Mouse (Mus musculus) MEL (cell line): Measurements from ENCODE around the gene Akap13. TPM values are rescaled to one million over a fixed set of nuclear protein-coding genes. Genes with fewer than 3 reads are reported as not detected.

Source experiments
- DNase-seq: peaks from one replicate; pipeline ENCODE4 v3.0.0; 2011; ENCODE audit warnings: low read depth, low spot score
- H3K27ac ChIP-seq: 2 replicates; pipeline ENCODE4 v1.5.1; 2012; ENCODE audit warnings: low read depth, mild to moderate bottlenecking, control low read depth, low read length, moderate library complexity; ENCODE audit not compliant: control insufficient read depth
- H3K27me3 ChIP-seq, 2 experiments: fragments of 150-350 bp in 1 of 2; sonication (generic) in 1 of 2; 2 replicates each; pipeline ENCODE4 v1.6.1; 2012; ENCODE audit warnings: low read length in 2 of 2, mild to moderate bottlenecking in 2 of 2, improper control_type of control experiment in 1 of 2, moderate library complexity in 1 of 2; ENCODE audit not compliant: insufficient read depth in 2 of 2, control insufficient read depth in 1 of 2
- H3K36me3 ChIP-seq, 2 experiments: 2 replicates each; pipeline ENCODE4 v1.6.1; 2012 to 2014; ENCODE audit warnings: low read length in 2 of 2, improper control_type of control experiment in 1 of 2, inconsistent platforms in 1 of 2, mild to moderate bottlenecking in 1 of 2; ENCODE audit not compliant: insufficient read depth in 2 of 2, control insufficient read depth in 1 of 2
- H3K4me1 ChIP-seq, 2 experiments: fragments of 150-350 bp in 1 of 2; sonication (generic) in 1 of 2; 2 replicates each; pipeline ENCODE4 v1.6.1; 2012; ENCODE audit warnings: low read length in 2 of 2, improper control_type of control experiment in 1 of 2, mild to moderate bottlenecking in 1 of 2; ENCODE audit not compliant: insufficient read depth in 2 of 2, control insufficient read depth in 1 of 2
- H3K4me3 ChIP-seq, 2 experiments: fragments of 150-350 bp in 1 of 2; sonication (generic) in 1 of 2; 2 replicates each; pipeline ENCODE4 v1.5.1; 2012; ENCODE audit warnings: low read depth in 2 of 2, low read length in 2 of 2, mild to moderate bottlenecking in 2 of 2, moderate library complexity in 2 of 2, control low read depth in 1 of 2, improper control_type of control experiment in 1 of 2; ENCODE audit not compliant: control insufficient read depth in 1 of 2, insufficient read depth in 1 of 2
- H3K79me2 ChIP-seq: 2 replicates; pipeline ENCODE4 v1.6.1; 2012; ENCODE audit warnings: mild to moderate bottlenecking, low read length, moderate library complexity; ENCODE audit not compliant: control insufficient read depth, poor library complexity, insufficient read depth
- H3K9ac ChIP-seq: 2 replicates; pipeline ENCODE4 v1.6.1; 2012; ENCODE audit warnings: low read depth, mild to moderate bottlenecking, control low read depth, low read length, moderate library complexity; ENCODE audit not compliant: control insufficient read depth, poor library complexity, severe bottlenecking
- H3K9me3 ChIP-seq: fragments of 150-350 bp; sonication (generic); replicated peaks from 2 replicates; pipeline ENCODE4 v1.6.1; 2012; ENCODE audit warnings: mild to moderate bottlenecking, low read length, improper control_type of control experiment, moderate library complexity; ENCODE audit not compliant: insufficient read depth
- CHD1 ChIP-seq: IDR thresholded peaks from 2 replicates; pipeline ENCODE4 v1.6.1; 2012; ENCODE audit warnings: low read depth, mild to moderate bottlenecking, inconsistent platforms, low read length, improper control_type of control experiment
- CTCF ChIP-seq, 3 experiments: IDR thresholded peaks in 2 of 3; conservative IDR thresholded peaks in 1 of 3; 2 replicates each; pipeline ENCODE4 v1.5.1; 2011 to 2012; ENCODE audit warnings: low read length in 3 of 3, low read depth in 2 of 3, mild to moderate bottlenecking in 2 of 3, improper control_type of control experiment in 1 of 3, inconsistent platforms in 1 of 3, mixed read lengths in 1 of 3, moderate library complexity in 1 of 3; ENCODE audit not compliant: control insufficient read depth in 1 of 3, insufficient read depth in 1 of 3, poor library complexity in 1 of 3, severe bottlenecking in 1 of 3
- E2F4 ChIP-seq: IDR thresholded peaks from 2 replicates; pipeline ENCODE4 v1.6.1; 2011; ENCODE audit warnings: low read depth, low read length, improper control_type of control experiment, borderline replicate concordance
- EP300 ChIP-seq, 2 experiments: IDR thresholded peaks; 2 replicates each; pipeline ENCODE4 v1.6.1; 2011; ENCODE audit warnings: improper control_type of control experiment in 2 of 2, low read length in 2 of 2, low read depth in 1 of 2, mild to moderate bottlenecking in 1 of 2
- ETS1 ChIP-seq: IDR thresholded peaks from 2 replicates; pipeline ENCODE4 v1.6.1; 2012; ENCODE audit warnings: low read depth, mild to moderate bottlenecking, inconsistent platforms, low read length, improper control_type of control experiment, moderate library complexity
- JUND ChIP-seq: IDR thresholded peaks from 2 replicates; pipeline ENCODE4 v1.6.1; 2011; ENCODE audit warnings: low read depth, mild to moderate bottlenecking, improper control_type of control experiment, low read length
- KAT2A ChIP-seq: conservative IDR thresholded peaks from 2 replicates; pipeline ENCODE4 v1.6.1; 2012; ENCODE audit warnings: low read depth, low read length, improper control_type of control experiment, inconsistent platforms
- MAFK ChIP-seq: IDR thresholded peaks from 2 replicates; pipeline ENCODE4 v1.6.1; 2011; ENCODE audit warnings: low read depth, mild to moderate bottlenecking, low read length, improper control_type of control experiment, borderline replicate concordance
- MAX ChIP-seq: IDR thresholded peaks from 2 replicates; pipeline ENCODE4 v1.6.1; 2011; ENCODE audit warnings: low read length, improper control_type of control experiment
- MAZ ChIP-seq: IDR thresholded peaks from 2 replicates; pipeline ENCODE4 v1.6.1; 2012; ENCODE audit warnings: low read depth, mild to moderate bottlenecking, inconsistent platforms, low read length, improper control_type of control experiment
- MEF2A ChIP-seq: IDR thresholded peaks from 2 replicates; pipeline ENCODE4 v1.6.1; 2014; ENCODE audit warnings: low read depth, mild to moderate bottlenecking, inconsistent platforms, low read length, improper control_type of control experiment; ENCODE audit not compliant: poor library complexity, insufficient replicate concordance, severe bottlenecking; ENCODE audit errors: extremely low read depth
- MXI1 ChIP-seq: IDR thresholded peaks from 2 replicates; pipeline ENCODE4 v1.6.1; 2011; ENCODE audit warnings: mild to moderate bottlenecking, low read depth, low read length, improper control_type of control experiment
- MYB ChIP-seq: IDR thresholded peaks from 2 replicates; pipeline ENCODE4 v1.6.1; 2011; ENCODE audit warnings: mild to moderate bottlenecking, low read depth, low read length, improper control_type of control experiment
- NELFE ChIP-seq: IDR thresholded peaks from 2 replicates; pipeline ENCODE4 v1.6.1; 2011; ENCODE audit warnings: low read depth, low read length, improper control_type of control experiment
- NRF1 ChIP-seq: IDR thresholded peaks from 2 replicates; pipeline ENCODE4 v1.6.1; 2014; ENCODE audit warnings: low read depth, mild to moderate bottlenecking, inconsistent platforms, low read length, improper control_type of control experiment, moderate library complexity; ENCODE audit not compliant: poor library complexity, insufficient read depth, severe bottlenecking
- POLR2AphosphoS2 ChIP-seq: IDR thresholded peaks from 2 replicates; pipeline ENCODE4 v1.6.1; 2011; ENCODE audit warnings: low read length, improper control_type of control experiment
- POLR2AphosphoS5 ChIP-seq: IDR thresholded peaks from 2 replicates; pipeline ENCODE4 v1.6.1; 2012; ENCODE audit warnings: low read depth, borderline replicate concordance, mild to moderate bottlenecking, inconsistent platforms, low read length, moderate library complexity, mixed read lengths
- RAD21 ChIP-seq: IDR thresholded peaks from 2 replicates; pipeline ENCODE4 v1.6.1; 2011; ENCODE audit warnings: mild to moderate bottlenecking, low read depth, low read length, improper control_type of control experiment
- SMC3 ChIP-seq: IDR thresholded peaks from 2 replicates; pipeline ENCODE4 v1.6.1; 2011; ENCODE audit warnings: low read depth, low read length, improper control_type of control experiment
- TBP ChIP-seq: IDR thresholded peaks from 2 replicates; pipeline ENCODE4 v1.8.0; 2011; ENCODE audit warnings: low read depth, low read length, improper control_type of control experiment
- UBTF ChIP-seq: IDR thresholded peaks from 2 replicates; pipeline ENCODE4 v1.6.1; 2012; ENCODE audit warnings: low read depth, mild to moderate bottlenecking, inconsistent platforms, low read length, improper control_type of control experiment, moderate library complexity, borderline replicate concordance; ENCODE audit not compliant: insufficient read depth
- USF2 ChIP-seq, 2 experiments: IDR thresholded peaks; 2 replicates each; pipeline ENCODE4 v1.6.1; 2011 to 2012; ENCODE audit warnings: improper control_type of control experiment in 2 of 2, low read length in 2 of 2, borderline replicate concordance in 1 of 2, inconsistent platforms in 1 of 2, low read depth in 1 of 2, mild to moderate bottlenecking in 1 of 2; ENCODE audit not compliant: insufficient read depth in 1 of 2
- polyA plus RNA-seq, 2 experiments: library from polyadenylated mRNA; stranded (reverse) in 1 of 2; unstranded in 1 of 2; fragments of >175 nt in 1 of 2; fragments of >200 nt in 1 of 2; gene quantifications; 2 replicates each; pipeline versions ENCODE4 v1.2.1 to v1.2.4; 2012; ENCODE audit warnings: low replicate concordance in 2 of 2, low read depth in 1 of 2; ENCODE audit not compliant: insufficient read length in 2 of 2, insufficient read depth in 1 of 2, missing spikeins in 1 of 2
- total RNA-seq: library from RNA; depleted of rRNA; stranded (reverse); fragments of 300-350 nt; gene quantifications from 2 replicates; pipeline ENCODE4 v1.2.3, GENCODE M21; 2012

The Akap13 gene
- total and polyA plus RNA-seq, 3 experiments: 4.1 to 4.5 TPM; not detected in 1

DNA sequence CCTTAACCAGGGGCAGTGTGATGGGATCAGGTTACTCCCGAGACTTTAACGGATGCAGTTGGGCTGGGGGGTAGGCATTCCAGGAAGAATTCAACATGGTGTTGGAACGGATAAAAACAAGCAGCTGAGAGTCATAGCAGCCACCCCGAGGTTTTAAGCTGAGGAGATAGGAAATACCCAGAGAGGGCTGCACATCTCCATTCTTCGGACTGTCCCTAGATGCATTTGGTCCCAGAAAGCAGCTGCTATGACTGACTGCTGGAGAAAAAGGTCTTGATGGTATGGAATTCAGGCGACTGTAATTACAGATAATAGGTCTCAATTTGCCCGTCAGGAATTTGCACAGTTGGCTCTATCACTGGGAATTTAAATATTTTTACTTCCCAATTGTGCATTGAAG lies 31.2 kb upstream of the Akap13 start:
- Histone ChIP-seq H3K27ac (no peak overlapping the region), H3K9me3 (no peaks in the 10 kb centered on the region), H3K4me3 (no peak overlapping the region)
- no peak for DNase-seq
- TF ChIP-seq ETS1 (no peak), UBTF (no peak), CTCF (IDR thresholded peaks at IDR 0.05 in 2 of 3, conservative IDR thresholded peaks at IDR 0.05 in 1 of 3; ENCODE audit: control insufficient read depth in 1 of 3, insufficient read depth in 1 of 3, low read depth in 2 of 3, low read length in 3 of 3, poor library complexity in 1 of 3, severe bottlenecking in 1 of 3) (no peak), EP300 (IDR thresholded peaks at IDR 0.05; ENCODE audit: low read depth in 1 of 2, low read length in 2 of 2) (no peak), USF2 (IDR thresholded peaks at IDR 0.05; ENCODE audit: borderline replicate concordance in 1 of 2, insufficient read depth in 1 of 2, low read depth in 1 of 2, low read length in 2 of 2) (no peak)
- TF ChIP-seq, all 39 proteins: peak for 0
- H3K36me3 ChIP-seq: no peaks in the 10 kb centered on the region
- H3K4me1 ChIP-seq: no peaks in the 10 kb centered on the region
- peaks cover 12 to 16% of the 10 kb centered on the region in 2 experiments for H3K27me3 ChIP-seq
- H3K79me2 ChIP-seq: no peaks in the 10 kb centered on the region
- H3K9ac ChIP-seq: no peak overlapping the region

DNA sequence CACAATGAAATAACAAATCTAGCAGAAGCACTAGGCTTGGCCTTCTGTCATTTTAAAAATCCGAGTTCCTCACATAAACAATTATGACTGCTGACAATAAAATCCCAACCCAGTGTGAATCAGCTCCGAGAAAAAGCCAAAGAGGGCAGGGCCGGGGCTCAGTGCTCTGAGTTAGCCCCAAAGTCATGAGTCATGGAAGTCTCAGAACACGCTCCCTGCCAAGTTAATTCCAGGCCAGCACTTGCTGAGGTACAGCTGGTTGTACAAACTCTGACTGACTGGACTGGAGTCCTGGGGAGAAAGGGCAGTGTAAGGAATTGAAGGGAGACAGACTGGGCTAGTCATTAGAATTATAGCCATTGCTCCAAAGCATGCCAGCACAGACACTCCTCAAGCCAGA lies 28.0 kb upstream of the Akap13 start:
- Histone ChIP-seq H3K36me3 (no peaks in the 10 kb centered on the region), H3K4me1 (no peaks in the 10 kb centered on the region), H3K27me3 (peaks cover 28 to 32% of the 10 kb centered on the region in 2 experiments), H3K27ac (no peak overlapping the region), H3K9ac (no peak overlapping the region), H3K9me3 (no peaks in the 10 kb centered on the region), H3K79me2 (no peaks in the 10 kb centered on the region), H3K4me3 (no peak overlapping the region)
- DNase-seq: no peak
- no peak for TF ChIP-seq POLR2AphosphoS5
- TF ChIP-seq MAX: no peak
- no peak for TF ChIP-seq KAT2A
- no peak for TF ChIP-seq MAZ
- TF ChIP-seq E2F4: no peak
- TF ChIP-seq MXI1: no peak
- no peak for TF ChIP-seq EP300 (IDR thresholded peaks at IDR 0.05; ENCODE audit: low read depth in 1 of 2, low read length in 2 of 2)
- no peak for TF ChIP-seq POLR2AphosphoS2
- TF ChIP-seq MYB: no peak
- TF ChIP-seq NELFE: no peak
- TF ChIP-seq TBP: no peak
- TF ChIP-seq RAD21: no peak
- no peak for TF ChIP-seq NRF1
- no peak for TF ChIP-seq MAFK
- no peak for TF ChIP-seq CHD1
- TF ChIP-seq SMC3: no peak
- no peak for TF ChIP-seq JUND
- no peak for TF ChIP-seq ETS1
- TF ChIP-seq MEF2A: no peak
